Mouse (Mus musculus) cerebellum, adult 2 months (tissue): Measurements from ENCODE around the gene Ceacam2.

Source experiments
- CTCF ChIP-seq: fragments of 200-500 bp; IDR thresholded peaks from 2 replicates; pipeline ENCODE4 v1.5.1; 2011; ENCODE audit warnings: low read depth, mild to moderate bottlenecking, control low read depth, low read length, moderate library complexity, borderline replicate concordance; ENCODE audit not compliant: insufficient read depth
- POLR2A ChIP-seq: fragments of 200-500 bp; IDR thresholded peaks from 2 replicates; pipeline ENCODE4 v1.6.1; 2011; ENCODE audit warnings: low read length, control low read depth, borderline replicate concordance; ENCODE audit not compliant: insufficient read depth

DNA sequence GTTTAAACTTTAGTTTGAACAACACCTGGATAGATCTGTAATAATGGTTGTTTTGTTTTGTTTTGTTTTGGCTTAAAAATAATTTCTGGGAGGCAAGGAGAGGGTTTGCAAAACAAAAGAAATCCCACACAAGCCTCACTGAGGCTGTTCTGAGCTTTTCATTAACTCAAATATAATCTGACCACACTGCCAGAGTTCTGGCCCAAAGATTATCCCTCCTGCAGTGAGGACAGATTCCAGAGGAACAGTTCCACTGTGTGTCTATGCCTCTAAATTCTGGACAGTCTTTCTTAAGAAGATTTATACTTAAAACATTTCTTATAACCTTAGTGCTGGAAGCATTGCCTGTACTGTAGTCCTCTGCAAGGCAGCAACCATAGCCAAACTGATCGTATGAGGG lies 45.0 kb downstream of the Ceacam2 start:
- TF ChIP-seq CTCF (no peak), POLR2A (no peak)
